Mouse (Mus musculus) monocyte, adult 5-6 weeks (primary cell): Measurements from ENCODE around the gene Ppm1m. TPM values are rescaled to one million over a fixed set of nuclear protein-coding genes. Genes with fewer than 3 reads are reported as not detected.
A peak's percentile ranks its signal among the peaks of the same experiment; 100 is the strongest.

Experiments
- ATAC-seq: fragments of 153-309, 156-312 bp; replicated peaks from 2 replicates; pipeline ENCODE4 v1.8.0; 2017; ENCODE audit warnings: mild to moderate bottlenecking; ENCODE audit not compliant: low TSS enrichment, insufficient number of reproducible peaks, severe bottlenecking, poor library complexity, low FRiP score
- total RNA-seq: library from RNA; stranded (forward); fragments of 200-1000, 200-491, 200-594 nt; gene quantifications from 3 replicates; pipeline ENCODE4 v1.2.3, GENCODE M21; 2017

Gene Ppm1m
- total RNA-seq, 1 experiment from 2014 or later = 30.2 TPM

GRCm38 (mm10) chr9:106197732-106198131, 1.8 kb downstream of the Ppm1m start:
- no peak for ATAC-seq

GRCm38 (mm10) chr9:106197081-106197713, 2.3 kb downstream of the Ppm1m start:
- no peak for ATAC-seq

- ATAC-seq = no peak
These were observed 3.9 kb downstream of the Ppm1m start for GRCm38 (mm10) chr9:106195693-106196092.

- no peak for ATAC-seq
These were observed 5.4 kb downstream of the Ppm1m start for GRCm38 (mm10) chr9:106193930-106194807.

- peak; percentile 51 for ATAC-seq
These were observed 6.5 kb downstream of the Ppm1m start for GRCm38 (mm10) chr9:106192998-106193397.

- no peak for ATAC-seq
These were observed 7.5 kb downstream of the Ppm1m start for GRCm38 (mm10) chr9:106192024-106192423.

- no peak for ATAC-seq
These were observed 8.2 kb downstream of the Ppm1m start for GRCm38 (mm10) chr9:106191355-106191754.

- ATAC-seq = no peak
These were observed 15.6 kb downstream of the Ppm1m start for GRCm38 (mm10) chr9:106183996-106184395.

- no peak for ATAC-seq
These were observed 17.4 kb downstream of the Ppm1m start for GRCm38 (mm10) chr9:106182146-106182545.

GRCm38 (mm10) chr9:106179964-106180363, 19.6 kb downstream of the Ppm1m start:
- no peak for ATAC-seq

GRCm38 (mm10) chr9:106179454-106179853, 20.1 kb downstream of the Ppm1m start:
- ATAC-seq = no peak

GRCm38 (mm10) chr9:106177799-106178198, 21.7 kb downstream of the Ppm1m start:
- ATAC-seq = no peak

GRCm38 (mm10) chr9:106176769-106177168, 22.8 kb downstream of the Ppm1m start:
- ATAC-seq = no peak

- ATAC-seq = no peak
These were observed 23.9 kb downstream of the Ppm1m start for GRCm38 (mm10) chr9:106175552-106176200.

GRCm38 (mm10) chr9:106173363-106173762, 26.2 kb downstream of the Ppm1m start:
- ATAC-seq = no peak

GRCm38 (mm10) chr9:106172527-106172926, 27.0 kb downstream of the Ppm1m start:
- ATAC-seq = no peak

GRCm38 (mm10) chr9:106171346-106172158, 28.0 kb downstream of the Ppm1m start:
- peak; percentile 21; the same call in 1 of the 2 replicates for ATAC-seq

- ATAC-seq = peak; percentile 87
These were observed 28.8 kb downstream of the Ppm1m start, which contains the start of gene Wdr82 for GRCm38 (mm10) chr9:106170556-106171345. Gene Wdr82 (plus strand): TSS chr9:106170928.
